Comparison of ENCODE assay signal across 14 mouse cellular contexts in genomic region chr4:127747876-127748275, GRCm38 (mm10).
DNase-seq lines count a peak whose midpoint lies in the region; ATAC-seq and TF ChIP-seq lines count a peak whose summit lies in the region.
"Had no signal": no experiment of that assay in that cellular context is flagged by ENCODE, and none has a peak within 500 bp of the region (broad histone marks: within the 10 kb centered on the region; RNA-seq: fewer than 3 reads in every experiment).

No protein-coding gene starts in this region.

- no peak overlapping the region for H3K4me3 ChIP-seq in cerebellum, adult 2 months (replicated peaks; ENCODE audit: insufficient read depth, low read depth, low read length)
- H3K4me3 ChIP-seq in liver, postnatal 0 days (ENCODE audit: low read depth, low read length): no peak overlapping the region
- H3K4me3 ChIP-seq in liver, embryonic 12.5 days: no peak overlapping the region
- no peak overlapping the region for H3K4me3 ChIP-seq in stomach, postnatal 0 days (ENCODE audit: low read depth, low read length)
- H3K4me3 ChIP-seq: embryonic facial prominence, embryonic 15.5 days; heart, embryonic 15.5 days; lung, embryonic 15.5 days; neural tube, embryonic 12.5 days had no signal

- DNase-seq in cerebellum, adult 2 months: peak; percentile 27 to 72
- DNase-seq in cerebellum, adult 11 months: no peak
- peak; percentile 7 for DNase-seq in liver, postnatal 0 days
- DNase-seq in cerebellum, adult 8-10 months: peak; percentile 11
- peak; percentile 5 for DNase-seq in fat pad, adult 2 months (ENCODE audit: extremely low read depth, low read depth, low spot score)
- DNase-seq in stomach, postnatal 0 days (ENCODE audit: low spot score): no peak
- no peak for DNase-seq in frontal cortex, postnatal 10 days (ENCODE audit: low spot score in 2 of 2)
- DNase-seq: spleen, adult 18-20 months; thymus, adult 2 months had no signal

- H3K9me3 ChIP-seq in liver, postnatal 0 days (ENCODE audit: low read length): no peaks in the 10 kb centered on the region
- H3K9me3 ChIP-seq in liver, embryonic 12.5 days (replicated peaks): peaks cover 11% of the 10 kb centered on the region
- no peaks in the 10 kb centered on the region for H3K9me3 ChIP-seq in stomach, postnatal 0 days (ENCODE audit: control insufficient read depth, low read length)
- H3K9me3 ChIP-seq: heart, embryonic 15.5 days; lung, embryonic 15.5 days had no signal

- no peak for ATAC-seq in liver, postnatal 0 days
- no peak for ATAC-seq in liver, embryonic 12.5 days
- ATAC-seq in stomach, postnatal 0 days (ENCODE audit: low FRiP score, low TSS enrichment): no peak

- H3K4me2 ChIP-seq in liver, postnatal 0 days (ENCODE audit: low read depth, low read length): no peak overlapping the region
- H3K4me2 ChIP-seq in liver, embryonic 12.5 days: no peak overlapping the region
- no peak overlapping the region for H3K4me2 ChIP-seq in stomach, postnatal 0 days (replicated peaks; ENCODE audit: low read depth)
- H3K4me2 ChIP-seq: embryonic facial prominence, embryonic 15.5 days; heart, embryonic 15.5 days; lung, embryonic 15.5 days; neural tube, embryonic 12.5 days had no signal

- no peak for TF ChIP-seq POLR2A in cerebellum, adult 2 months (IDR thresholded peaks at IDR 0.05; ENCODE audit: borderline replicate concordance, insufficient read depth, low read length)

- no peak overlapping the region for H3K9ac ChIP-seq in liver, postnatal 0 days (replicated peaks)
- no peak overlapping the region for H3K9ac ChIP-seq in liver, embryonic 12.5 days
- H3K9ac ChIP-seq in stomach, postnatal 0 days (ENCODE audit: low read length): no peak overlapping the region
- H3K9ac ChIP-seq: embryonic facial prominence, embryonic 15.5 days; heart, embryonic 15.5 days; lung, embryonic 15.5 days; neural tube, embryonic 12.5 days had no signal

- H3K27me3 ChIP-seq in cerebellum, adult 2 months (ENCODE audit: control insufficient read depth, insufficient read depth, low read length): no peaks in the 10 kb centered on the region
- no peaks in the 10 kb centered on the region for H3K27me3 ChIP-seq in liver, postnatal 0 days (ENCODE audit: insufficient read depth, low read length)
- no peaks in the 10 kb centered on the region for H3K27me3 ChIP-seq in liver, embryonic 12.5 days (replicated peaks)
- H3K27me3 ChIP-seq in stomach, postnatal 0 days (ENCODE audit: control insufficient read depth, insufficient read depth, low read length): no peaks in the 10 kb centered on the region
- H3K27me3 ChIP-seq: embryonic facial prominence, embryonic 15.5 days; heart, embryonic 15.5 days; lung, embryonic 15.5 days; neural tube, embryonic 12.5 days had no signal

- no peak for TF ChIP-seq EP300 in liver, postnatal 0 days (IDR thresholded peaks at IDR 0.05; ENCODE audit: low read depth)
- no peak for TF ChIP-seq EP300 in stomach, postnatal 0 days (optimal IDR thresholded peaks at IDR 0.05)

- WGBS in cerebellum, adult 2 months: 17% methylated on average over 5 of the region's 5 CpGs
- 63% methylated on average over 5 of the region's 5 CpGs for WGBS in liver, postnatal 0 days (ENCODE audit: insufficient replicate concordance)
- 63% methylated on average over 5 of the region's 5 CpGs for WGBS in liver, embryonic 12.5 days (ENCODE audit: insufficient replicate concordance)
- WGBS in stomach, postnatal 0 days: 75% methylated on average over 5 of the region's 5 CpGs

- H3K27ac ChIP-seq in cerebellum, adult 2 months (ENCODE audit: insufficient read depth, low read length): no peak overlapping the region
- H3K27ac ChIP-seq in liver, postnatal 0 days (ENCODE audit: low read depth): no peak overlapping the region
- no peak overlapping the region for H3K27ac ChIP-seq in liver, embryonic 12.5 days
- H3K27ac ChIP-seq in stomach, postnatal 0 days (replicated peaks): no peak overlapping the region
- H3K27ac ChIP-seq: embryonic facial prominence, embryonic 15.5 days; heart, embryonic 15.5 days; lung, embryonic 15.5 days; neural tube, embryonic 12.5 days had no signal

- no peaks in the 10 kb centered on the region for H3K36me3 ChIP-seq in liver, postnatal 0 days (replicated peaks; ENCODE audit: insufficient read depth, low read length)
- no peaks in the 10 kb centered on the region for H3K36me3 ChIP-seq in liver, embryonic 12.5 days
- H3K36me3 ChIP-seq in stomach, postnatal 0 days (ENCODE audit: control insufficient read depth, insufficient read depth, low read length): no peaks in the 10 kb centered on the region
- H3K36me3 ChIP-seq: embryonic facial prominence, embryonic 15.5 days; heart, embryonic 15.5 days; lung, embryonic 15.5 days; neural tube, embryonic 12.5 days had no signal

- H3K4me1 ChIP-seq in cerebellum, adult 2 months (ENCODE audit: control insufficient read depth, insufficient read depth, low read length): 0 out of 2 replicates have a peak, but pooled peaks cover 4% of the 10 kb centered on the region
- H3K4me1 ChIP-seq in liver, postnatal 0 days (ENCODE audit: insufficient read depth): no peaks in the 10 kb centered on the region
- no peaks in the 10 kb centered on the region for H3K4me1 ChIP-seq in liver, embryonic 12.5 days
- H3K4me1 ChIP-seq in stomach, postnatal 0 days (replicated peaks; ENCODE audit: control insufficient read depth, insufficient read depth): no peaks in the 10 kb centered on the region
- H3K4me1 ChIP-seq: embryonic facial prominence, embryonic 15.5 days; heart, embryonic 15.5 days; lung, embryonic 15.5 days; neural tube, embryonic 12.5 days had no signal

- no peak for TF ChIP-seq CTCF in cerebellum, adult 2 months (IDR thresholded peaks at IDR 0.05; ENCODE audit: borderline replicate concordance, insufficient read depth, low read depth, low read length)
- TF ChIP-seq CTCF in liver, postnatal 0 days (IDR thresholded peaks at IDR 0.05; ENCODE audit: low read depth): no peak
- no peak for TF ChIP-seq CTCF in stomach, postnatal 0 days (IDR thresholded peaks at IDR 0.05; ENCODE audit: low read depth)

Comparison
In these comparisons a context has a peak if more than half of its experiments do, and no peak if none do; other contexts are left out.
1. DNase-seq: peak in cerebellum, adult 2 months (2 of 2), liver, postnatal 0 days (single experiment), cerebellum, adult 8-10 months (single experiment) and fat pad, adult 2 months (single experiment); none in cerebellum, adult 11 months (single experiment), stomach, postnatal 0 days (single experiment) and frontal cortex, postnatal 10 days (0 of 2).